Mouse (Mus musculus): ENCODE data around the gene Otop3. TPM values are rescaled to one million over a fixed set of nuclear protein-coding genes. Genes with fewer than 3 reads are reported as not detected.

Otop3 gene
- polyA plus RNA-seq, 1 experiment, result not detected

GRCm38 (mm10) chr11:115348681-115349248 lies 14.2 kb downstream of the Otop3 start:
- Histone ChIP-seq H3K36me3 (ENCODE audit: control insufficient read depth, insufficient read depth, low read length, poor library complexity, severe bottlenecking) (no peaks in the 10 kb centered on the region), H3K27me3 (ENCODE audit: control insufficient read depth, insufficient read depth, low read length, poor library complexity, severe bottlenecking) (no peaks in the 10 kb centered on the region), H3K9me3 (replicated peaks; ENCODE audit: control insufficient read depth, insufficient read depth, low read length, poor library complexity, severe bottlenecking) (no peaks in the 10 kb centered on the region), H3K4me3 (ENCODE audit: low read depth, low read length) (no peak overlapping the region), H3K4me1 (ENCODE audit: control insufficient read depth, insufficient read depth, low read length) (no peaks in the 10 kb centered on the region), H3K9ac (ENCODE audit: low read depth, poor library complexity, severe bottlenecking) (no peak overlapping the region), H3K27ac (ENCODE audit: insufficient read depth, low read length) (no peak overlapping the region)
- TF ChIP-seq POLR2A (IDR thresholded peaks at IDR 0.05; ENCODE audit: insufficient read depth, low read length), result no peak
- no peak for TF ChIP-seq CTCF (IDR thresholded peaks at IDR 0.05; ENCODE audit: low read depth, low read length)
- no peak for TF ChIP-seq EP300 (IDR thresholded peaks at IDR 0.05; ENCODE audit: insufficient read depth, low read depth, low read length)

- Histone ChIP-seq H3K27ac (ENCODE audit: insufficient read depth, low read length) (no peak overlapping the region), H3K4me3 (ENCODE audit: low read depth, low read length) (no peak overlapping the region), H3K36me3 (ENCODE audit: control insufficient read depth, insufficient read depth, low read length, poor library complexity, severe bottlenecking) (no peaks in the 10 kb centered on the region), H3K9me3 (replicated peaks; ENCODE audit: control insufficient read depth, insufficient read depth, low read length, poor library complexity, severe bottlenecking) (no peaks in the 10 kb centered on the region), H3K9ac (ENCODE audit: low read depth, poor library complexity, severe bottlenecking) (no peak overlapping the region), H3K27me3 (ENCODE audit: control insufficient read depth, insufficient read depth, low read length, poor library complexity, severe bottlenecking) (no peaks in the 10 kb centered on the region), H3K4me1 (ENCODE audit: control insufficient read depth, insufficient read depth, low read length) (no peaks in the 10 kb centered on the region)
- TF ChIP-seq CTCF (IDR thresholded peaks at IDR 0.05; ENCODE audit: low read depth, low read length), result no peak
- no peak for TF ChIP-seq EP300 (IDR thresholded peaks at IDR 0.05; ENCODE audit: insufficient read depth, low read depth, low read length)
- no peak for TF ChIP-seq POLR2A (IDR thresholded peaks at IDR 0.05; ENCODE audit: insufficient read depth, low read length)
These were observed 15.4 kb downstream of the Otop3 start for GRCm38 (mm10) chr11:115349976-115350375.

GRCm38 (mm10) chr11:115353375-115353774 lies 18.8 kb downstream of the Otop3 start:
- Histone ChIP-seq H3K4me1 (ENCODE audit: control insufficient read depth, insufficient read depth, low read length) (no peaks in the 10 kb centered on the region), H3K27ac (ENCODE audit: insufficient read depth, low read length) (no peak overlapping the region), H3K9me3 (replicated peaks; ENCODE audit: control insufficient read depth, insufficient read depth, low read length, poor library complexity, severe bottlenecking) (no peaks in the 10 kb centered on the region), H3K27me3 (ENCODE audit: control insufficient read depth, insufficient read depth, low read length, poor library complexity, severe bottlenecking) (no peaks in the 10 kb centered on the region), H3K9ac (ENCODE audit: low read depth, poor library complexity, severe bottlenecking) (no peak overlapping the region), H3K4me3 (ENCODE audit: low read depth, low read length) (no peak overlapping the region), H3K36me3 (ENCODE audit: control insufficient read depth, insufficient read depth, low read length, poor library complexity, severe bottlenecking) (no peaks in the 10 kb centered on the region)
- TF ChIP-seq POLR2A (IDR thresholded peaks at IDR 0.05; ENCODE audit: insufficient read depth, low read length), result no peak
- TF ChIP-seq EP300 (IDR thresholded peaks at IDR 0.05; ENCODE audit: insufficient read depth, low read depth, low read length), result no peak
- no peak for TF ChIP-seq CTCF (IDR thresholded peaks at IDR 0.05; ENCODE audit: low read depth, low read length)

- H3K36me3 ChIP-seq (ENCODE audit: control insufficient read depth, insufficient read depth, low read length, poor library complexity, severe bottlenecking), result no peaks in the 10 kb centered on the region
- H3K4me1 ChIP-seq (ENCODE audit: control insufficient read depth, insufficient read depth, low read length), result no peaks in the 10 kb centered on the region
- TF ChIP-seq CTCF (IDR thresholded peaks at IDR 0.05; ENCODE audit: low read depth, low read length), result peak; percentile 95
- no peak for TF ChIP-seq POLR2A (IDR thresholded peaks at IDR 0.05; ENCODE audit: insufficient read depth, low read length)
- no peak for TF ChIP-seq EP300 (IDR thresholded peaks at IDR 0.05; ENCODE audit: insufficient read depth, low read depth, low read length)
- H3K9ac ChIP-seq (ENCODE audit: low read depth, poor library complexity, severe bottlenecking), result no peak overlapping the region
- no peaks in the 10 kb centered on the region for H3K27me3 ChIP-seq (ENCODE audit: control insufficient read depth, insufficient read depth, low read length, poor library complexity, severe bottlenecking)
- no peaks in the 10 kb centered on the region for H3K9me3 ChIP-seq (replicated peaks; ENCODE audit: control insufficient read depth, insufficient read depth, low read length, poor library complexity, severe bottlenecking)
- no peak overlapping the region for H3K27ac ChIP-seq (ENCODE audit: insufficient read depth, low read length)
- no peak overlapping the region for H3K4me3 ChIP-seq (ENCODE audit: low read depth, low read length)
These were observed 19.7 kb downstream of the Otop3 start for GRCm38 (mm10) chr11:115354183-115354582.

- Histone ChIP-seq H3K9ac (ENCODE audit: low read depth, poor library complexity, severe bottlenecking) (no peak overlapping the region), H3K4me1 (ENCODE audit: control insufficient read depth, insufficient read depth, low read length) (no peaks in the 10 kb centered on the region), H3K27me3 (ENCODE audit: control insufficient read depth, insufficient read depth, low read length, poor library complexity, severe bottlenecking) (no peaks in the 10 kb centered on the region), H3K4me3 (ENCODE audit: low read depth, low read length) (no peak overlapping the region), H3K36me3 (ENCODE audit: control insufficient read depth, insufficient read depth, low read length, poor library complexity, severe bottlenecking) (no peaks in the 10 kb centered on the region), H3K9me3 (replicated peaks; ENCODE audit: control insufficient read depth, insufficient read depth, low read length, poor library complexity, severe bottlenecking) (no peaks in the 10 kb centered on the region), H3K27ac (ENCODE audit: insufficient read depth, low read length) (no peak overlapping the region)
- TF ChIP-seq POLR2A (IDR thresholded peaks at IDR 0.05; ENCODE audit: insufficient read depth, low read length) (no peak), CTCF (IDR thresholded peaks at IDR 0.05; ENCODE audit: low read depth, low read length) (peak; percentile 29)
These were observed 23.9 kb downstream of the Otop3 start for GRCm38 (mm10) chr11:115358468-115358867.

GRCm38 (mm10) chr11:115359293-115359692 lies 24.8 kb downstream of the Otop3 start:
- no peaks in the 10 kb centered on the region for H3K36me3 ChIP-seq (ENCODE audit: control insufficient read depth, insufficient read depth, low read length, poor library complexity, severe bottlenecking)
- no peak overlapping the region for H3K4me3 ChIP-seq (ENCODE audit: low read depth, low read length)
- H3K9ac ChIP-seq (ENCODE audit: low read depth, poor library complexity, severe bottlenecking), result no peak overlapping the region
- H3K9me3 ChIP-seq (replicated peaks; ENCODE audit: control insufficient read depth, insufficient read depth, low read length, poor library complexity, severe bottlenecking), result no peaks in the 10 kb centered on the region
- H3K4me1 ChIP-seq (ENCODE audit: control insufficient read depth, insufficient read depth, low read length), result no peaks in the 10 kb centered on the region
- no peak overlapping the region for H3K27ac ChIP-seq (ENCODE audit: insufficient read depth, low read length)
- H3K27me3 ChIP-seq (ENCODE audit: control insufficient read depth, insufficient read depth, low read length, poor library complexity, severe bottlenecking), result no peaks in the 10 kb centered on the region
- TF ChIP-seq CTCF (IDR thresholded peaks at IDR 0.05; ENCODE audit: low read depth, low read length) (no peak), POLR2A (IDR thresholded peaks at IDR 0.05; ENCODE audit: insufficient read depth, low read length) (no peak), EP300 (IDR thresholded peaks at IDR 0.05; ENCODE audit: insufficient read depth, low read depth, low read length) (no peak)

All from ES-Bruce4 (cell line).